Mouse (Mus musculus) testis, adult 2 months (tissue): ENCODE measurements around the gene Rdh14.
A peak's percentile ranks its signal among the peaks of the same experiment; 100 is the strongest.

Experiments
- CTCF ChIP-seq: fragments of 200-500 bp; IDR thresholded peaks from 2 replicates; pipeline ENCODE4 v1.5.1; 2012; ENCODE audit warnings: low read depth, mild to moderate bottlenecking, inconsistent platforms, low read length, moderate library complexity; ENCODE audit not compliant: control insufficient read depth, insufficient read depth, insufficient replicate concordance
- POLR2A ChIP-seq: fragments of 200-500 bp; IDR thresholded peaks from 2 replicates; pipeline ENCODE4 v1.6.1; 2012; ENCODE audit warnings: low read depth, mild to moderate bottlenecking, inconsistent platforms, low read length, moderate library complexity; ENCODE audit not compliant: control insufficient read depth

GRCm38 (mm10) chr12:10390671-10391441 is at the start of gene Rdh14:
- TF ChIP-seq CTCF, result 0 out of 2 replicates have a peak, but pooled peaks have one; percentile 15
- peak; percentile 93 for TF ChIP-seq POLR2A
